Mouse (Mus musculus): Measurements from ENCODE around the gene Rpl35. TPM values are rescaled to one million over a fixed set of nuclear protein-coding genes. Genes with fewer than 3 reads are reported as not detected.

Gene Rpl35
- 259 TPM for polyA plus RNA-seq (2015; fragmentation: Illumina TruSeq; extraction: RNeasy Lipid Tissue Mini Kit (QIAGEN cat#74804); ENCODE audit: insufficient read depth, low read depth, low replicate concordance)

DNA sequence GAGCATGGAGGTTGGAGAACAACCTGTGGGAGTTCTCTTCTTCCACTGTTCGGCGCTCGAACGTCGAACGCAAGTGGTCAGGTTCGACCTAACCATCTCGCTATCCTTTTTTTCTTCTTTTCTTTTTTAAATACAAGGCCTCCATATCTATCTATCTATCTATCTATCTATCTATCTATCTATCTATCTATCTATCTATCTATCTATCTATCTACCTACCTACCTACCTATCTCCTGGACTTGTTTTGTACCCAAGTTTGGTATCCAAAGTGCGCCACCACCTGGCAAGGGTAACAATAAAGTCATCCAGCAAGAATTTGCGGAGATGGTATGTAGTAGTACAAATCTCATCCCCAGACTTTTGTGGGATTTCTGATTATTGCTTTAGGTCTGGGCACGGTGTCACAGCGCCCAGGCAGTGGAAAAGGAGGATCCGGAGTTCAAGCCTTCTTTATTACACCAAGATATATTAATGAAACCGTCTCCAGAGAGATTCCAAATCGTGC is at the start of gene Rpl35:
Rpl35 (minus strand) TSS at position 51 of the 506 bp plus-strand sequence.

DNA sequence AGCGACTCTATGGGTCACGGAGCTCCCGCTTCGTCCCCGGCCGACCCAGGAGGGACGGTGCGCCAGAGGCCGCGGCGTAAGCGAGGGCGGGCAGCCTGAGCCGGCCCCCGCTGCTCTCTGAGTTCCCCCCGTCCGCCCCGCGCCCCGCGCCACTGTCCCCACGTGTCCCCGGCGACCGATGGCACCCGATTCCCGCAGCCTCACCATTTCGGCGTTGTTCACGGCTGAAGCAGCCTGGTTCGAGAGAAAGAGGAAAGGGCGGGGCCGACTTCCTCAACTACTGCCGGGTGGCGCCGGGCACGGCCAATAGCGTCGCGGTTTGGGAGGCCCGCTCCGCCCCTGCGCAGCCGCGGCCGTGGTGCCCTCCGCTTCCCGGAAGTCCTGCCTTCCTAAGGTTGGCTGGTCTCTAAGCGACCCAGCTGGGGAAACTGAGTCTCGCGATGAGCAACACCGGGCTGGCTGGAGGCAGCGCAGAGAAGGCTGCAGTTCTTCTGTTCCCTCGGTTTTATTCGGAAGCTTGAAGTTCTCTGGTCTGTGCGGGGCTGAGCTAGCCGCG is 466 bp downstream of the Rpl35 start, which contains the start of gene Arpc5l:
Arpc5l (plus strand) TSS at position 469 of the 556 bp plus-strand sequence.

DNA sequence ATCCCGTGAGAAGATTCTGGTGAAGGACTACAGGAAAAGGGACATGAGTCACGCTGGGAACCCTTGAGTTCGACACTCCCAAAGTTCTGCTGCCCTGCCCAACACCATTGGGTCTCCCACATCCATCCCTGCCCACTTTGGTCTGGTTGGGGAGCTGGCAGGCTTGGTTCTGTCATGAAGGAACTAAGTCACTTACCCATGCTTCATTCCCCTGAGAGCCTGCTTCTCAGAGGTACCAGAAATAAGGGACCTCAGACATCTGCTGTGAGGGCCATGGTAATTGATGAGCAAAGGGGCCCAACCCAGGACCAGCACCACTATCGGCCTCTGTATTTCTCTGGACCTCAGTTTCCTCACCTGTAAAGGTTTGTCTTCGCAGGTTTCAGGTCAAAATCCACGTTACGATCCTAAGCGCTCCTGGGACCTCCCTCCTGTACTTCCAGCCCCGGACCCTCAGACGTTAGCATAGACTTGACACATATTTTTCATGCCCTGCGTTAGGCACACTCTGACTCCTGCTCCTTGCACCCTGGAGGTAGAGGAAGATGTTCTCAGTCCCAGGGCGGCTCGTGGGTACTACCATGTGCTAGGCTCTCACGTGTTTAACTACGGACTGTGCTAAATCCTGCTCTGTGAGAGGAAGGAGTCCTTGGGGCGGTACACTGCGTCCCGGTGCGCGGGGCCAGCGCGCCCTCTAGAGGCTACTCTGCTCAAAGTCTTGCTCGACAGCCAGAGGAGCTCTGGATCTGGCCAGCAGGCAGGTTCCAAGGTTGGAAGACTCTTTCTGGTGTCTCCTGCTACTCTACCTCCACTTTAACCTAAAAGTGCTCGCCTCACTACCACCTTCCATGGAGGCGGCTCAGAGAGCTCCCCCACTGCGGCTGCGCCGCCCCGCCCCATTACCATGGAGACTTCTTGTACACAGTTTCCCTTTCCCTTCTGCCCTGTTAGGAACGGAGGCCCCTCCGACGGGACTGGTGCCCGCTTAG is 7.7 kb downstream of the Rpl35 start, which contains the start of gene Wdr38:
Wdr38 (plus strand) TSS at position 91 of the 989 bp plus-strand sequence.

Other genes starting within 250 kb of the Rpl35 start
- 1.4 TPM for gene Nr6a1, start 77.9 kb downstream of the Rpl35 start, polyA plus RNA-seq (2015; fragmentation: Illumina TruSeq; extraction: RNeasy Lipid Tissue Mini Kit (QIAGEN cat#74804); ENCODE audit: insufficient read depth, low read depth, low replicate concordance)
- 2.9 TPM for gene Olfml2a, start 73.6 kb downstream of the Rpl35 start, polyA plus RNA-seq (2015; fragmentation: Illumina TruSeq; extraction: RNeasy Lipid Tissue Mini Kit (QIAGEN cat#74804); ENCODE audit: insufficient read depth, low read depth, low replicate concordance)
- not detected for gene Wdr38, start 8.1 kb downstream of the Rpl35 start, polyA plus RNA-seq (2015; fragmentation: Illumina TruSeq; extraction: RNeasy Lipid Tissue Mini Kit (QIAGEN cat#74804); ENCODE audit: insufficient read depth, low read depth, low replicate concordance)
- gene Arpc5l, start 276 bp downstream of the Rpl35 start, polyA plus RNA-seq (2015; fragmentation: Illumina TruSeq; extraction: RNeasy Lipid Tissue Mini Kit (QIAGEN cat#74804); ENCODE audit: insufficient read depth, low read depth, low replicate concordance), result 20.1 TPM
- 18.0 TPM for gene Golga1, start 59.9 kb upstream of the Rpl35 start, polyA plus RNA-seq (2015; fragmentation: Illumina TruSeq; extraction: RNeasy Lipid Tissue Mini Kit (QIAGEN cat#74804); ENCODE audit: insufficient read depth, low read depth, low replicate concordance)
- 1.2 TPM for gene Scai, start 185.1 kb upstream of the Rpl35 start, polyA plus RNA-seq (2015; fragmentation: Illumina TruSeq; extraction: RNeasy Lipid Tissue Mini Kit (QIAGEN cat#74804); ENCODE audit: insufficient read depth, low read depth, low replicate concordance)
- 9.6 TPM for gene Ppp6c, start 220.8 kb upstream of the Rpl35 start, polyA plus RNA-seq (2015; fragmentation: Illumina TruSeq; extraction: RNeasy Lipid Tissue Mini Kit (QIAGEN cat#74804); ENCODE audit: insufficient read depth, low read depth, low replicate concordance)